Mouse (Mus musculus) gastrocnemius, postnatal 36 days (tissue): ENCODE measurements around the gene Prrx2. TPM values are rescaled to one million over a fixed set of nuclear protein-coding genes. Genes with fewer than 3 reads are reported as not detected.
"Not testable (repeated sequence)": the region's sequence is repeated elsewhere in the genome, so short reads cannot be mapped to it uniquely, and the experiment has no call there.

Experiments used
- DNase-seq, 2 experiments: peaks; one replicate each; pipeline ENCODE4 v3.0.0; 2022
- intact Hi-C: fragments of 180-260 bp; cut with DNase I; formaldehyde crosslinking; loops from one replicate; pipeline ENCODE4 v1.15.1; 2025
- total RNA-seq, 2 experiments: library from RNA; stranded (reverse); gene quantifications; 2 replicates each; pipeline ENCODE4 v1.2.3; 2021

The Prrx2 gene
- total RNA-seq, 2 experiments from 2014 or later, result 1.9 to 2.4 TPM

- DNase-seq, result no peak
- intact Hi-C loops, result no loop called here
Observed at GRCm38 (mm10) chr2:30902726-30903722, 68.3 kb downstream of the Prrx2 start.

- intact Hi-C loops, result no loop called here
- DNase-seq, result no peak
Observed at GRCm38 (mm10) chr2:30904231-30904630, 69.5 kb downstream of the Prrx2 start.

- intact Hi-C loops, result no loop called here
- no peak for DNase-seq
Observed at GRCm38 (mm10) chr2:30904991-30905390, 70.2 kb downstream of the Prrx2 start.

GRCm38 (mm10) chr2:30905906-30906305 is 71.1 kb downstream of the Prrx2 start:
- intact Hi-C loops, result no loop called here
- DNase-seq, result no peak

GRCm38 (mm10) chr2:30906641-30907040 is 71.9 kb downstream of the Prrx2 start:
- no peak for DNase-seq
- intact Hi-C loops, result no loop called here

- intact Hi-C loops, result no loop called here
- peak; percentile 68 to 77 for DNase-seq
Observed at GRCm38 (mm10) chr2:30912291-30912773, 77.6 kb downstream of the Prrx2 start.

GRCm38 (mm10) chr2:30913022-30913421 is 78.2 kb downstream of the Prrx2 start:
- DNase-seq, result no peak
- intact Hi-C loops, result no loop called here

- intact Hi-C loops, result no loop called here
- DNase-seq, result no peak
Observed at GRCm38 (mm10) chr2:30914836-30915235, 80.1 kb downstream of the Prrx2 start.

- no peak for DNase-seq
- intact Hi-C loops, result no loop called here
Observed at GRCm38 (mm10) chr2:30915376-30915775, 80.6 kb downstream of the Prrx2 start.

- intact Hi-C loops, DNase-seq: not testable (repeated sequence)
Observed at GRCm38 (mm10) chr2:30915933-30916332, 81.2 kb downstream of the Prrx2 start.

- intact Hi-C loops, result no loop called here
- no peak for DNase-seq
Observed at GRCm38 (mm10) chr2:30917649-30918048, 82.9 kb downstream of the Prrx2 start.

GRCm38 (mm10) chr2:30918126-30918525 is 83.4 kb downstream of the Prrx2 start:
- DNase-seq, result no peak
- intact Hi-C loops, result no loop called here

- intact Hi-C loops, result no loop called here
Observed at GRCm38 (mm10) chr2:30918780-30919329, 84.1 kb downstream of the Prrx2 start.

GRCm38 (mm10) chr2:30920216-30920615 is 85.4 kb downstream of the Prrx2 start:
- no peak for DNase-seq
- intact Hi-C loops, result no loop called here

More at GRCm38 (mm10) chr2:30918780-30919329, 84.1 kb downstream of the Prrx2 start:
- DNase-seq, result no peak

GRCm38 (mm10) chr2:30923099-30923498 is 88.3 kb downstream of the Prrx2 start:
- intact Hi-C loops, result no loop called here

GRCm38 (mm10) chr2:30925181-30925580 is 90.4 kb downstream of the Prrx2 start:
- intact Hi-C loops, result no loop called here
- no peak for DNase-seq

More at GRCm38 (mm10) chr2:30923099-30923498, 88.3 kb downstream of the Prrx2 start:
- no peak for DNase-seq

- intact Hi-C loops, result no loop called here
Observed at GRCm38 (mm10) chr2:30926381-30926780, 91.6 kb downstream of the Prrx2 start.

GRCm38 (mm10) chr2:30927151-30927781 is 92.5 kb downstream of the Prrx2 start:
- DNase-seq, result no peak
- intact Hi-C loops, result no loop called here

More at GRCm38 (mm10) chr2:30926381-30926780, 91.6 kb downstream of the Prrx2 start:
- no peak for DNase-seq

- intact Hi-C loops, result loop anchor here (2.0 kb wide), 1 partner anchor 37 kb away; no protein-coding TSS in a partner anchor
- peak; percentile 69 to 80 for DNase-seq
Observed at GRCm38 (mm10) chr2:30927844-30928628, 93.3 kb downstream of the Prrx2 start.

- intact Hi-C loops, result loop anchor here (2.0 kb wide), 1 partner anchor 38 kb away; no protein-coding TSS in a partner anchor
- DNase-seq, result peak; percentile 44 to 45
Observed at GRCm38 (mm10) chr2:30928893-30929482, 94.2 kb downstream of the Prrx2 start.
